Mouse (Mus musculus): ENCODE results near the gene Tmco4. TPM values are rescaled to one million over a fixed set of nuclear protein-coding genes. Genes with fewer than 3 reads are reported as not detected.

The Tmco4 gene
- polyA plus RNA-seq, 1 experiment from 2014 or later = 1.8 TPM

GRCm38 (mm10) chr4:139082790-139083564 is 110.3 kb downstream of the Tmco4 start:
- Histone ChIP-seq H3K27me3 (replicated peaks; ENCODE audit: control insufficient read depth, insufficient read depth, low read length) (no peaks in the 10 kb centered on the region), H3K4me2 (ENCODE audit: low read length) (peak overlapping the region; percentile 45), H3K27ac (ENCODE audit: low read depth, low read length) (peak overlapping the region; percentile 36), H3K9ac (ENCODE audit: low read depth, low read length) (peak overlapping the region; percentile 50), H3K9me3 (ENCODE audit: control insufficient read depth, low read length) (no peaks in the 10 kb centered on the region), H3K4me1 (ENCODE audit: control insufficient read depth, insufficient read depth, low read depth, low read length) (peaks cover 23% of the 10 kb centered on the region), H3K36me3 (ENCODE audit: control insufficient read depth, insufficient read depth, low read length) (no peaks in the 10 kb centered on the region), H3K4me3 (ENCODE audit: low read length) (0 out of 2 replicates have a peak overlapping the region, but pooled peaks have one; percentile 5)
- peak; percentile 73 for ATAC-seq
- 14% methylated on average over 12 of the region's 12 CpGs for WGBS

- Histone ChIP-seq H3K27me3 (replicated peaks; ENCODE audit: control insufficient read depth, insufficient read depth, low read length) (no peaks in the 10 kb centered on the region; the same call in 1 of the 2 replicates), H3K4me2 (ENCODE audit: low read length) (no peak overlapping the region), H3K36me3 (ENCODE audit: control insufficient read depth, insufficient read depth, low read length) (no peaks in the 10 kb centered on the region), H3K4me3 (ENCODE audit: low read length) (no peak overlapping the region), H3K4me1 (ENCODE audit: control insufficient read depth, insufficient read depth, low read depth, low read length) (peaks cover 20% of the 10 kb centered on the region), H3K27ac (ENCODE audit: low read depth, low read length) (no peak overlapping the region), H3K9me3 (ENCODE audit: control insufficient read depth, low read length) (no peaks in the 10 kb centered on the region), H3K9ac (ENCODE audit: low read depth, low read length) (no peak overlapping the region)
- 71% methylated on average over 11 of the region's 11 CpGs for WGBS
- ATAC-seq = no peak
Measured at GRCm38 (mm10) chr4:139085337-139085736, 112.6 kb downstream of the Tmco4 start.

- 21% methylated on average over 5 of the region's 5 CpGs for WGBS
- no peaks in the 10 kb centered on the region for H3K36me3 ChIP-seq (ENCODE audit: control insufficient read depth, insufficient read depth, low read length)
- ATAC-seq = peak; percentile 59
- no peak overlapping the region for H3K27ac ChIP-seq (ENCODE audit: low read depth, low read length)
- H3K4me1 ChIP-seq (ENCODE audit: control insufficient read depth, insufficient read depth, low read depth, low read length) = peaks cover 20% of the 10 kb centered on the region
- no peaks in the 10 kb centered on the region; the same call in 1 of the 2 replicates for H3K27me3 ChIP-seq (replicated peaks; ENCODE audit: control insufficient read depth, insufficient read depth, low read length)
- no peak overlapping the region for H3K4me3 ChIP-seq (ENCODE audit: low read length)
- H3K9ac ChIP-seq (ENCODE audit: low read depth, low read length) = no peak overlapping the region
- H3K4me2 ChIP-seq (ENCODE audit: low read length) = no peak overlapping the region
- H3K9me3 ChIP-seq (ENCODE audit: control insufficient read depth, low read length) = no peaks in the 10 kb centered on the region
Measured at GRCm38 (mm10) chr4:139086037-139086436, 113.3 kb downstream of the Tmco4 start.

- ATAC-seq = no peak
- Histone ChIP-seq H3K27me3 (replicated peaks; ENCODE audit: control insufficient read depth, insufficient read depth, low read length) (peaks cover 8% of the 10 kb centered on the region), H3K9ac (ENCODE audit: low read depth, low read length) (no peak overlapping the region), H3K36me3 (ENCODE audit: control insufficient read depth, insufficient read depth, low read length) (no peaks in the 10 kb centered on the region), H3K4me2 (ENCODE audit: low read length) (no peak overlapping the region), H3K9me3 (ENCODE audit: control insufficient read depth, low read length) (no peaks in the 10 kb centered on the region), H3K4me3 (ENCODE audit: low read length) (no peak overlapping the region), H3K27ac (ENCODE audit: low read depth, low read length) (no peak overlapping the region), H3K4me1 (ENCODE audit: control insufficient read depth, insufficient read depth, low read depth, low read length) (peaks cover 24% of the 10 kb centered on the region)
- 79% methylated on average over 4 of the region's 4 CpGs for WGBS
Measured at GRCm38 (mm10) chr4:139086984-139087383, 114.3 kb downstream of the Tmco4 start.

GRCm38 (mm10) chr4:139088982-139089671 is 116.4 kb downstream of the Tmco4 start:
- H3K4me1 ChIP-seq (ENCODE audit: control insufficient read depth, insufficient read depth, low read depth, low read length) = peaks cover 17% of the 10 kb centered on the region
- no peak overlapping the region for H3K27ac ChIP-seq (ENCODE audit: low read depth, low read length)
- no peak overlapping the region for H3K4me2 ChIP-seq (ENCODE audit: low read length)
- H3K9me3 ChIP-seq (ENCODE audit: control insufficient read depth, low read length) = no peaks in the 10 kb centered on the region
- ATAC-seq = no peak
- no peak overlapping the region for H3K4me3 ChIP-seq (ENCODE audit: low read length)
- H3K36me3 ChIP-seq (ENCODE audit: control insufficient read depth, insufficient read depth, low read length) = no peaks in the 10 kb centered on the region
- H3K9ac ChIP-seq (ENCODE audit: low read depth, low read length) = no peak overlapping the region
- WGBS = 63% methylated on average over 9 of the region's 9 CpGs
- H3K27me3 ChIP-seq (replicated peaks; ENCODE audit: control insufficient read depth, insufficient read depth, low read length) = peaks cover 16% of the 10 kb centered on the region

GRCm38 (mm10) chr4:139090303-139090940 is 117.7 kb downstream of the Tmco4 start:
- no peak overlapping the region for H3K27ac ChIP-seq (ENCODE audit: low read depth, low read length)
- no peak for ATAC-seq
- no peaks in the 10 kb centered on the region for H3K36me3 ChIP-seq (ENCODE audit: control insufficient read depth, insufficient read depth, low read length)
- no peak overlapping the region for H3K4me3 ChIP-seq (ENCODE audit: low read length)
- H3K27me3 ChIP-seq (replicated peaks; ENCODE audit: control insufficient read depth, insufficient read depth, low read length) = peaks cover 19% of the 10 kb centered on the region
- peaks cover 17% of the 10 kb centered on the region for H3K4me1 ChIP-seq (ENCODE audit: control insufficient read depth, insufficient read depth, low read depth, low read length)
- H3K9ac ChIP-seq (ENCODE audit: low read depth, low read length) = no peak overlapping the region
- 64% methylated on average over 15 of the region's 15 CpGs for WGBS
- H3K9me3 ChIP-seq (ENCODE audit: control insufficient read depth, low read length) = no peaks in the 10 kb centered on the region
- H3K4me2 ChIP-seq (ENCODE audit: low read length) = no peak overlapping the region

- ATAC-seq = no peak
- H3K4me3 ChIP-seq (ENCODE audit: low read length) = peak overlapping the region; percentile 60
- no peak overlapping the region for H3K9ac ChIP-seq (ENCODE audit: low read depth, low read length)
- H3K4me2 ChIP-seq (ENCODE audit: low read length) = peak overlapping the region; percentile 96
- 24% methylated on average over 7 of the region's 7 CpGs for WGBS
- peaks cover 17% of the 10 kb centered on the region for H3K4me1 ChIP-seq (ENCODE audit: control insufficient read depth, insufficient read depth, low read depth, low read length)
- peaks cover 19% of the 10 kb centered on the region for H3K27me3 ChIP-seq (replicated peaks; ENCODE audit: control insufficient read depth, insufficient read depth, low read length)
- no peak overlapping the region; the same call in 1 of the 2 replicates for H3K27ac ChIP-seq (ENCODE audit: low read depth, low read length)
- H3K36me3 ChIP-seq (ENCODE audit: control insufficient read depth, insufficient read depth, low read length) = no peaks in the 10 kb centered on the region
- no peaks in the 10 kb centered on the region for H3K9me3 ChIP-seq (ENCODE audit: control insufficient read depth, low read length)
Measured at GRCm38 (mm10) chr4:139091066-139091465, 118.4 kb downstream of the Tmco4 start.

GRCm38 (mm10) chr4:139091478-139092355 is 119.0 kb downstream of the Tmco4 start:
- H3K4me3 ChIP-seq (ENCODE audit: low read length) = peak overlapping the region; percentile 60
- H3K27ac ChIP-seq (ENCODE audit: low read depth, low read length) = peak overlapping the region; percentile 55
- WGBS = 2% methylated on average over 28 of the region's 28 CpGs
- H3K4me1 ChIP-seq (ENCODE audit: control insufficient read depth, insufficient read depth, low read depth, low read length) = peaks cover 17% of the 10 kb centered on the region
- H3K9ac ChIP-seq (ENCODE audit: low read depth, low read length) = peak overlapping the region; percentile 74
- peak overlapping the region; percentile 96 for H3K4me2 ChIP-seq (ENCODE audit: low read length)
- H3K36me3 ChIP-seq (ENCODE audit: control insufficient read depth, insufficient read depth, low read length) = no peaks in the 10 kb centered on the region
- peak; percentile 61 for ATAC-seq
- no peaks in the 10 kb centered on the region for H3K9me3 ChIP-seq (ENCODE audit: control insufficient read depth, low read length)
- peaks cover 19% of the 10 kb centered on the region for H3K27me3 ChIP-seq (replicated peaks; ENCODE audit: control insufficient read depth, insufficient read depth, low read length)

All from hindbrain, embryonic 16.5 days (tissue).